Mouse (Mus musculus) bone marrow macrophage, adult 2 months (primary cell): ENCODE measurements around the gene Mblac2. TPM values are rescaled to one million over a fixed set of nuclear protein-coding genes. Genes with fewer than 3 reads are reported as not detected.

Experiments
- H3K27ac ChIP-seq: 2 replicates; pipeline ENCODE4 v1.5.1; 2012; ENCODE audit warnings: low read depth, low read length; ENCODE audit not compliant: insufficient read depth
- H3K4me1 ChIP-seq: 2 replicates; pipeline ENCODE4 v1.6.1; 2012; ENCODE audit warnings: low read length; ENCODE audit not compliant: control insufficient read depth, insufficient read depth
- H3K4me3 ChIP-seq: 2 replicates; pipeline ENCODE4 v1.5.1; 2012; ENCODE audit warnings: mild to moderate bottlenecking, low read length, moderate library complexity; ENCODE audit not compliant: insufficient read depth
- CTCF ChIP-seq: IDR thresholded peaks from 2 replicates; pipeline ENCODE4 v1.5.1; 2012; ENCODE audit warnings: low read depth, mild to moderate bottlenecking, low read length, moderate library complexity
- POLR2A ChIP-seq: IDR thresholded peaks from 2 replicates; pipeline ENCODE4 v1.6.1; 2012; ENCODE audit warnings: mild to moderate bottlenecking, low read depth, low read length, borderline replicate concordance
- polyA plus RNA-seq: library from polyadenylated mRNA; stranded (reverse); fragments of >200 nt; gene quantifications from 2 replicates; pipeline ENCODE4 v1.2.4, GENCODE M21; 2012; ENCODE audit not compliant: missing spikeins, insufficient read depth, insufficient read length

Mblac2 gene
- polyA plus RNA-seq, 1 experiment: 8.6 TPM

DNA sequence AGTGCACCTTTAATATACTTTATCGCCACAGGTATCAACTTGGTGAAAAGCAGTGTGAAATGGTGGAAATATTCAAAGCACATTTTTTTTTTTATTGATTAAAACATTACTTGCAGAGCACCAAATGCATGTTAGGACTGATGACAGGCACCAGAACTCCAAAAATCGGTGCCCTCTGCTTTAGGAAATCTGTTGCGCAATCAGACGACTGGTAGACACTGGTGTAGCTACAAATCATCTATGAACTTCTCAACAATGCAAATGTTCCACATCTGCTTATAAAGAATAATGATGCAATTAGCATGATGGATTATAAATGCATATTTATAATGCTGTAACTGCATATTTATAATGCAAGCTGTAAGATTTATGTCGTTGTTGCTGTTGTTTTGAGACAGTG lies 53.0 kb downstream of the Mblac2 start:
- TF ChIP-seq CTCF (no peak), POLR2A (no peak)
- Histone ChIP-seq H3K27ac (no peak overlapping the region), H3K4me1 (no peaks in the 10 kb centered on the region)

DNA sequence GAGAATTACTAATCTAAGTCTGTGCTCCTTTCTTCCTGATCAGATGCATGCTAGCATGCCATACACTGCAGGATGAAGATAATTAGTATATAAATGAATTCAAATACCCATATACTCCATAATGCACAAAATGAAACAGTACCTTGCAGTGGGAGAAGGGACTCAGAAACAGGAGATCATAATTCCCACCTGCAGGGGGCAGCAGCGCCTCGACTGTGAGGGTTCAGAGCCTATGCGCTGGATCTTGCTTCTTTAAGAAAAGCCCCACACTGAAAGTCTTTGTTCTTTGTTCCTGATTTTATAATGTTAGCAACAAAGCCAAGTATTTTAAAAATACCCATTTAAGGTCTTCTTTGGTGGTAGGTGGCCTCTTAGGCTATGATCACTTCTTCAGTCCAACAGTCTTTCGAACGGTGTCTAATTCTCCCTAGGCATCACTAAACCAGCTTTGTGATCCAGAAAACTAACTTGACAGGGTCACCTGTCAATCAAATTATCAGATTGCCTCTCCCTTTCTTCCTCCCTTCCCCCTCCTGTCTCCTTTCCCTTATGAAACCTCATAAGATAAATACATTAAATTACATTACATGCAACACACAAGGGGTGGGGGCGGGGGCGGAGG lies 56.0 kb downstream of the Mblac2 start:
- H3K4me3 ChIP-seq: no peak overlapping the region
- H3K4me1 ChIP-seq: no peaks in the 10 kb centered on the region
- no peak overlapping the region for H3K27ac ChIP-seq
- TF ChIP-seq POLR2A (no peak), CTCF (peak; percentile 39; the same call in 1 of the 2 replicates)

More for the DNA sequence above, 53.0 kb downstream of the Mblac2 start:
- H3K4me3 ChIP-seq: no peak overlapping the region

DNA sequence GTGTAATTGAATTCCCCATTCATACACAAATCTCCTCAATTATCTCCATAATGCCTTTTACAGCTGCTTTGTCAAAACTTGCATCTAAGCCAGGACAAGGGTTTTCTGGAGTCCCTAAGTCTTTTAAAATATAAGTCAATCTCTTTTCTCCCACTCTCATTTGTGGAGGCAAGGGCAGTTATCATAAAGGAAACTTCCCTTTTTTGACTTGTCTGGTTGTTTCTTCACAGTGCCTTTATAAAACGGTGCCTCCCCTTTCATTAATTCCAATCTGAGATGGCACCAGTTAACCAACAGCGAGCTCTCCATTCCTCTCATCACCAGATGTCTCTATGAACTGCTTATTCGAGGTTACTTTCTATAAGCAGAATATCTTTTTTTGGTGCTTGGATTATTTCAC lies 65.1 kb downstream of the Mblac2 start:
- no peaks in the 10 kb centered on the region for H3K4me1 ChIP-seq
- no peak for TF ChIP-seq POLR2A
- TF ChIP-seq CTCF: no peak
- H3K4me3 ChIP-seq: no peak overlapping the region
- H3K27ac ChIP-seq: no peak overlapping the region

DNA sequence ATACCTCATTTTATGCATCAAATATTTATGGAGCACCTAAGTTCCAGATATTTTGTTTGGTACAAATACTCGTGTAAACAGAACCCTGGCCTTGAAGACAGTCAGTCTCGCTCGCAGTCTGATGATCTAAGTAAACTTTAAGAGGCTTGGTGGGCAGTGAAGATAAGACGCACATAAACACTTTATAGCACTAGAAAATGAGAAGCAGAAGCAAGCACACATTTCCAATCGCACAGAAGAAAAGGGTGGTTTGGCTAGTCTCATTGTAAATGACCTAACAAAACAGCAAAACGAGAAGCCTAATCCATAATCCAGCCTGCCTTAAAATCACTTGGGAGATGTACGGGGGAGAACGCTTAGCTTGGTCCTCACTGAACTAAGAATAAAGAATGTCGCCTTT lies 71.3 kb downstream of the Mblac2 start:
- peak overlapping the region; percentile 34; the same call in 1 of the 2 replicates for H3K27ac ChIP-seq

DNA sequence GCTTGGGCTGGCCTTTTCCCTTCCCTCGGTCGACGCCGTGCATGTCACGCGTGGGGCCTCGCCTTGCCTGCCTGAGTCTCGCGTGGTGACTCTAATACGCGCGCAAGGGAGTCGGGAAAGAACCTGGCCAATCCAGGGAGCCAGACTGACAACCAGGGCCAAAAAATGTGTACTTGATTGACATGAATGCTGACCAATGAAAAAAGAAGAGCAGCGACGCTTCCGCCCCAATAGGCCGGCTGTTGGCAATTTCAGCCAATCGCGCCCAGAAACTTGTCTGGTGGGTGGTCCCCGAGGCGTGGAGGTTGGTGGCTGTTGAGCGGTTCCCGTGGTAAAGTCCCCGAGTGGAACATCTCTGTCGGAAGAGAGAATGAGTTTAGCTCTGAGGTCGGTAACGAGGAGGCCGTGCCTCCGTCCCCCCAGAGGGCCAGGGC lies 71.8 kb downstream of the Mblac2 start, which contains the start of gene Cetn3:
Cetn3 (plus strand) TSS at position 107 of the 434 bp plus-strand sequence.
- H3K4me3 ChIP-seq: peak within 1 kb of the TSS; percentile 86
- TF ChIP-seq CTCF: no peak
- 0 out of 2 replicates have a peak, but pooled peaks have one; percentile 65 for TF ChIP-seq POLR2A
- peaks cover 3% of the 10 kb centered on the region; the same call in 1 of the 2 replicates for H3K4me1 ChIP-seq
- H3K27ac ChIP-seq: peak within 1 kb of the TSS; percentile 88

More for the DNA sequence above, 71.3 kb downstream of the Mblac2 start:
- H3K4me3 ChIP-seq: peak overlapping the region; percentile 86
- no peak for TF ChIP-seq CTCF
- TF ChIP-seq POLR2A: no peak
- peaks cover 3% of the 10 kb centered on the region; the same call in 1 of the 2 replicates for H3K4me1 ChIP-seq

DNA sequence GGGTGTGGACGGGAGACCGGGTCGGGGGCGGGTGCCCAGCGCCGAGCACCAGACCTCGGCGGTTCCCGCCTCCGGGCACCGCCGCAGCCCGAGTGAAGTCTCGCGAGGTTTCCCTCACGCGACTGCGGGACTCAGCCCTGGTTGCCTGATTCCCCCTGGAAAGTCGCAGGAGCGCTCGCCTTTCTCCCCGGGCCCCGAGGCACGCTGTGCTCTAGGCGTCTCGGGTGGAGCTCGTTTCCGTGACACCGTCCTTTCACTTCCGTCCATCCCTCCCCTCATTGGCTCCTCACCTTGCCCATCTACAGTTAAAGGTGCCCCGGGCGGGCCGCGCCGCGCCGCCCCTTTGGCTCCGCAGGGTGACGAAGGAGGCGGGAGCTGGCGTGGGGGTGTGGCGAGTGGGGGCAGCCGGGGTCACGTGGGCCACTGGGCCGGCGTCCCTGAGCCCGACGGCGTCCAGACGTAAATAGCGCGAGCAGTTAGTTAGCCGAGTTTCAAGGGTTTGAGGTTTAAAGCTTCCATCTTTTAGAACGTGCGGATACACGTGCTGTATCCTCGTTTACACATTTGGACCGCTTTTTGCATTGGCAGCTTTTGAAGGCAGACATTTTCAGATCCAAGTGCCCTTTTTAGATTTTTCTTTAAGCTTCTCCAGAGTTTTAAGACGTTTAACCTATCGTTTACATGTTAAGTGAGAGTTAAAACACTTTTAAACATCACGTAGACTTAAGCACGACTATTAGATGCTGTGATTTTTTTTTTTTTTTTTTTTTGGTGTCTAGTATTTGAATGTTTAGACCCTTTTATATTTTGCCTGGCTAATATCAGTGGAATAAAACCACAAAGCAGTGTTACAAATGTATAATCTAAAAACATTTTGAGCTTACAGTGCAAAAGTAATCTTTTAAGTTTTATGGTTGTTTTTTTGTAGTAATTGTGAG lies 72.5 kb downstream of the Mblac2 start:
- TF ChIP-seq CTCF (no peak), POLR2A (peak; percentile 51; the same call in 1 of the 2 replicates)
- peak overlapping the region; percentile 88 for H3K27ac ChIP-seq
- peaks cover 3% of the 10 kb centered on the region; the same call in 1 of the 2 replicates for H3K4me1 ChIP-seq
- peak overlapping the region; percentile 86 for H3K4me3 ChIP-seq

DNA sequence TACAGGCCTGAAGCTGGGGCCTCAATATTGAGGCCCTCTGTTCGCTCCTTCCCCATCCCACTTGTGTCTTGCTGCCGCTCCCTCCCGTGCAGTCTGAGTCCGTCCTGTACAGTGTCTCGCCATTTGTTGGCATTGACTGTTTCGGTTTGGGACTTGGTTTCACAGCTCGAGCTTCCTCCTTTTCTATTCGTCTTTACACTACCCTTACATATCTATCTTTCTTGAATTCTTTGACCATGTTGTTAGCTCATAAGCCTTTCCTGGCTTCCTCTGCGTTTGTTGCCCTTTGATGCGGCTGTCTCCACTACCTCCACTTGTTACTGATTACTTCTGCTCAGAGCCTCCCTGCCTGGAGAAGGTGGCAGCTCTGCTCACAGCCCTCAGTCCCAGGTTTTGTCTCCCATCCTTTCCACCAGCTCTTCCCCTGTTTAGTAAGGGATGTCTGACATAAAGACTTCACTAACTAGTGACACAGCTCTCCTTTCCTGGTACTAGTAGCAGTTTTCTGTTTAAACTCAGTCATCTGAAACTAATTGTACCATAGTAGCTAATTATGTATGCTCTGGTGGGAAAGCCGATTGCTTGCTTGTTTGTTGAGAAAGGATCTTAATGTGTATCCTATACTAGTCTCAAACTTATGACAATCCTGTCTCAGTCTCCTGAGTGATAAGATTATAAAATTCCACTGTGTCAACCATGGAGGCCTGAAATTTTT lies 74.8 kb downstream of the Mblac2 start:
- TF ChIP-seq POLR2A (no peak), CTCF (no peak)
- Histone ChIP-seq H3K4me1 (peaks cover 3% of the 10 kb centered on the region; the same call in 1 of the 2 replicates), H3K27ac (no peak overlapping the region), H3K4me3 (no peak overlapping the region)

DNA sequence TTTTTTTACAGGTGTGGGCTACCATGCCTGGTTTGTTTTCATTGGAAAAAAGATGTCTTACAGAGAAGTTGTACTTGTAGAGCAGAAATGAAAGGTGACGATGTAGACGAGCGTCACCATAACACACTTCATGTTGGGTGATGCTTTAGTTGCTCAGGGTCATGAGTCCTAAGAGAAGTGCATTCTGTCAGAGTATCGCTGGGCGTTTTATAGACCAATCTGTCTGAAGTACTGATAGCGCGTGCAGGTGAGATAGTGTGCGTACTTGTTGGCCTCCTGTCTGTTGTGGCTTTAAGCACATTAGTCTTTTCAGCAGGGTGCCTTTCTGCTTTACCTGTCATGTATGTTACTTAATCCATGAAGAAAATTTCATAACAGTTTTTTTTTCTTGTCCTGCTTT lies 79.0 kb downstream of the Mblac2 start:
- Histone ChIP-seq H3K4me3 (no peak overlapping the region), H3K4me1 (peaks cover 2% of the 10 kb centered on the region; the same call in 1 of the 2 replicates), H3K27ac (no peak overlapping the region)
- TF ChIP-seq POLR2A: no peak

DNA sequence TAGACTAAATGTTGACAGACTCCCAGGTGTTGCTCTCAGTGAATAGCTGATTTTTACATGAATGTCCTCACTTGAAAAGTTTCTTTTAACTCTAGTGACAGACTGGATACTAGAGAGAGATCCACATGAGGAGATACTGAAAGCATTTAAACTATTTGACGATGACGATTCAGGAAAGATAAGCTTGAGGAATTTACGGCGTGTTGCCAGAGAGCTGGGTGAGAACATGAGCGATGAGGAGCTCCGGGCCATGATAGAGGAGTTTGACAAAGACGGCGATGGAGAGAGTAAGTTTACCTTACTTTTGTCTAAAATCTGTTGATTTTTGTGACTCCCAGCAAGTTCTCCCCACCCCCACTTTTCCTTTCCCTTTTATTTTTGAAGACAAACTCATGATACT lies 80.7 kb downstream of the Mblac2 start:
- TF ChIP-seq POLR2A: no peak
- no peak for TF ChIP-seq CTCF
- H3K4me3 ChIP-seq: no peak overlapping the region
- H3K27ac ChIP-seq: no peak overlapping the region
- peaks cover 2% of the 10 kb centered on the region; the same call in 1 of the 2 replicates for H3K4me1 ChIP-seq
